Mouse (Mus musculus): ENCODE results near the gene Gm47969.
"Not testable (repeated sequence)": the region's sequence is repeated elsewhere in the genome, so short reads cannot be mapped to it uniquely, and the experiment has no call there.

Gene Gm47969

GRCm38 (mm10) chr1:83044882-83045427 is at the start of gene Gm47969:
TSS of gene Gm47969 (plus strand) at chr1:83044932.
- DNase-seq (ENCODE audit: low spot score) = no peak

GRCm38 (mm10) chr1:83000306-83000705 is 44.4 kb upstream of the Gm47969 start, which contains the start of gene Gm47959:
TSS of gene Gm47959 (plus strand) at chr1:83000548.
- DNase-seq (ENCODE audit: low spot score) = not testable (repeated sequence)

- no peak for DNase-seq (ENCODE audit: low spot score)
Observed at GRCm38 (mm10) chr1:83006218-83007179, 38.2 kb upstream of the Gm47969 start.

GRCm38 (mm10) chr1:83007471-83007870 is 37.3 kb upstream of the Gm47969 start:
- no peak for DNase-seq (ENCODE audit: low spot score)

GRCm38 (mm10) chr1:83014477-83014876 is 30.3 kb upstream of the Gm47969 start:
- DNase-seq (ENCODE audit: low spot score) = no peak

- no peak for DNase-seq (ENCODE audit: low spot score)
Observed at GRCm38 (mm10) chr1:83015329-83015879, 29.3 kb upstream of the Gm47969 start.

- no peak for DNase-seq (ENCODE audit: low spot score)
Observed at GRCm38 (mm10) chr1:83016556-83016955, 28.2 kb upstream of the Gm47969 start.

- no peak for DNase-seq (ENCODE audit: low spot score)
Observed at GRCm38 (mm10) chr1:83031950-83032349, 12.8 kb upstream of the Gm47969 start.

GRCm38 (mm10) chr1:83032508-83032907 is 12.2 kb upstream of the Gm47969 start:
- DNase-seq (ENCODE audit: low spot score) = no peak

GRCm38 (mm10) chr1:83034509-83034908 is 10.2 kb upstream of the Gm47969 start:
- DNase-seq (ENCODE audit: low spot score) = no peak

GRCm38 (mm10) chr1:83036892-83037667 is 7.7 kb upstream of the Gm47969 start:
- no peak for DNase-seq (ENCODE audit: low spot score)

GRCm38 (mm10) chr1:83038109-83038672 is 6.5 kb upstream of the Gm47969 start, which contains the start of gene Slc19a3:
TSS of gene Slc19a3 (minus strand) at chr1:83038448.
- peak; percentile 68 for DNase-seq (ENCODE audit: low spot score)

- no peak for DNase-seq (ENCODE audit: low spot score)
Observed at GRCm38 (mm10) chr1:83039080-83039479, 5.7 kb upstream of the Gm47969 start.

GRCm38 (mm10) chr1:83042380-83042779 is 2.4 kb upstream of the Gm47969 start, which contains the start of gene Krtap28-10:
TSS of gene Krtap28-10 (minus strand) at chr1:83042480.
- DNase-seq (ENCODE audit: low spot score) = no peak

- no peak for DNase-seq (ENCODE audit: low spot score)
Observed at GRCm38 (mm10) chr1:83058481-83058880, 13.7 kb downstream of the Gm47969 start.

GRCm38 (mm10) chr1:83059278-83059677 is 14.5 kb downstream of the Gm47969 start, which contains the start of gene A030005K14Rik:
TSS of gene A030005K14Rik (minus strand) at chr1:83059378.
- DNase-seq (ENCODE audit: low spot score) = no peak

GRCm38 (mm10) chr1:83060643-83061042 is 15.9 kb downstream of the Gm47969 start, which contains the start of gene Krtap28-13:
TSS of gene Krtap28-13 (plus strand) at chr1:83060930.
- DNase-seq (ENCODE audit: low spot score) = no peak

- peak; percentile 60 for DNase-seq (ENCODE audit: low spot score)
Observed at GRCm38 (mm10) chr1:83064851-83065250, 20.1 kb downstream of the Gm47969 start.

- DNase-seq (ENCODE audit: low spot score) = no peak
Observed at GRCm38 (mm10) chr1:83066577-83066976, 21.8 kb downstream of the Gm47969 start.

GRCm38 (mm10) chr1:83067205-83067604 is 22.5 kb downstream of the Gm47969 start:
- DNase-seq (ENCODE audit: low spot score) = no peak

- DNase-seq (ENCODE audit: low spot score) = no peak
Observed at GRCm38 (mm10) chr1:83075526-83076189, 30.9 kb downstream of the Gm47969 start.
